Mouse (Mus musculus): ENCODE results near the gene Lin7a.

DNA sequence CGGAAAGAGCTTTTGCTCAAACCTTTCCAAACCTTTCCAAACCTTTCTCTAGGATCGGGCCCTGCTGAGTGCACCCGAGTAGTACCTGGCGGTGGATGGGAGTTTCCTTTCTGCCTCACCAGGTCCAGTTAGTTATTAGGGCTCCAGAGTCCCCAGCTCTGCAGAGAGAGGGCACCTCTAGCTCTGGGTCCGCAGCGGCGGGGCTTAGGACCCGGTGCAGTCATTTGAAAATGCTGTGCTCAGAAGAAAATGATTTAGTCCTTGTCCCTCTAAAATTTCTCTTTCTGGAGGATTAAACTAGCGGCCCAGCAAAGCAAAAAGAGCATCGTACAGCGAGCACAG is 1.3 kb downstream of the Lin7a start:
- TF ChIP-seq CTCF (IDR thresholded peaks at IDR 0.05; ENCODE audit: low read depth): no peak
- TF ChIP-seq EP300 (IDR thresholded peaks at IDR 0.05; ENCODE audit: low read depth): no peak

Data from liver, postnatal 0 days (tissue).